Mouse (Mus musculus): ENCODE results near the gene Sorbs2. TPM values are rescaled to one million over a fixed set of nuclear protein-coding genes. Genes with fewer than 3 reads are reported as not detected.
A peak's percentile ranks its signal among the peaks of the same experiment; 100 is the strongest.

Gene Sorbs2
- total RNA-seq, 2 experiments from 2014 or later: 192 to 195 TPM

DNA sequence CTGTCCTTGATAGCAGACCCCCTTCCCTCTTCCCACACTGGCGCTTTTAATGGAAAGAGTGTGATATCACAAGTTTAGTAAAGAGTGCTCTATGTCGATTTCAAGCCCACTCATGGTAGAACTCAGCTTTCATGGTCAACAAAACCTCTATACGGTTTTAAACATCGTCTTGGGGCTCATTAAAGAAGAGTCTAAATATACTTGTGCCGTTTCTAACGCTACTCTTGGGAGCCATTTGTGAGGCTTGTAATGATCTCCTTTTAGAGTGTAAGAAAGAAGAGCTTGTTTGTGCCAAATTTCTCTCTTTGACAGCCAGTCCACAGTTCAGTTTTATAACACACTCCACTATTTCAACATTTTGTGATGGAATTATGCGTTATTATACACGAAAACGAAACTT lies 253.0 kb downstream of the Sorbs2 start:
- no peak overlapping the region for H3K27ac ChIP-seq
- DNase-seq (ENCODE audit: low spot score in 2 of 2): no peak
- H3K4me3 ChIP-seq: no peak overlapping the region
- no peak for TF ChIP-seq CTCF (conservative IDR thresholded peaks at IDR 0.05)

DNA sequence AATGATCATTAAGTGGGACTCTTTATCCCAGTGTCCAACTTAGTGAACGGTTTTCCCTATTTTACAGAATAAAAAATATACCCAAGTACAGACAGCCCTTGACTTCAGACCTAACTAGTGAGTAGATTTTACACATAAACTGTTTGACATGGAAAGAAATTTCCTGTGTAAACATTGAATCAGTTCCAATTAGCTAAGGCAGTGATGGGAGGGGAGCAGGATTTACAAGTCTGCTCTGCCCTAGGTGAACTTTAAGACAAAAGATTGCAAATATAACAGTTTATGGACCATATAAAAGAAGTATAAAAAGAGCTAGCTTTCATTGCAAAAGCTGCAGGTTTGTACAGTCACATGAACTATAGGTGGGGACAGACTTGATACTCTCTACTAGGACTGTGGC lies 253.5 kb downstream of the Sorbs2 start:
- Histone ChIP-seq H3K27ac (no peak overlapping the region), H3K4me3 (no peak overlapping the region)
- no peak for DNase-seq (ENCODE audit: low spot score in 2 of 2)
- TF ChIP-seq CTCF (conservative IDR thresholded peaks at IDR 0.05): no peak

GRCm38 (mm10) chr8:45762982-45763689 lies 255.5 kb downstream of the Sorbs2 start:
- DNase-seq (ENCODE audit: low spot score in 2 of 2): no peak
- no peak for TF ChIP-seq CTCF (conservative IDR thresholded peaks at IDR 0.05)
- Histone ChIP-seq H3K27ac (peak overlapping the region; percentile 73; the same call in 1 of the 2 replicates), H3K4me3 (no peak overlapping the region)

GRCm38 (mm10) chr8:45763690-45764342 lies 256.2 kb downstream of the Sorbs2 start:
- Histone ChIP-seq H3K4me3 (peak overlapping the region; percentile 38), H3K27ac (peak overlapping the region; percentile 73)
- TF ChIP-seq CTCF (conservative IDR thresholded peaks at IDR 0.05): no peak
- peak in 1 of 2 experiments; percentile 21 for DNase-seq (ENCODE audit: low spot score in 2 of 2)

DNA sequence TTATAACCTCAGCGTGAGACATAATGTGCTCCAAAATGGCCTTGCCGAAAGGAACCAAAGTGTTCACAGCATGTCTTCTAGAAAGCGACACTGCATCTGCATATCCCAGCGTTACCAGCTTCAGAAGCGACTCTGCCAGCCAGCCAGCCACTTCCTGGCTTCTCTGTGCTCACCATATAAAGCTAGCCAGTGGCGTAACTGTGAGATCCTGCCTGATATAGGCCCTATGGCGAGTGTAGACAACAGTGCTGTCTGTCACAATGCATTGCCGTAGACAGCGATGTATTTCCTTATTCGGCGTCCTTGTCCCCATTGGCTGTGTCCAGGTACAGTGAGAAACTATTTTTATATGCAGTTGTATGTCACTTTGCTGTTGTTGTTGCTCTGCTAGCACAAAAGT lies 258.6 kb downstream of the Sorbs2 start:
- DNase-seq (ENCODE audit: low spot score in 2 of 2): no peak

DNA sequence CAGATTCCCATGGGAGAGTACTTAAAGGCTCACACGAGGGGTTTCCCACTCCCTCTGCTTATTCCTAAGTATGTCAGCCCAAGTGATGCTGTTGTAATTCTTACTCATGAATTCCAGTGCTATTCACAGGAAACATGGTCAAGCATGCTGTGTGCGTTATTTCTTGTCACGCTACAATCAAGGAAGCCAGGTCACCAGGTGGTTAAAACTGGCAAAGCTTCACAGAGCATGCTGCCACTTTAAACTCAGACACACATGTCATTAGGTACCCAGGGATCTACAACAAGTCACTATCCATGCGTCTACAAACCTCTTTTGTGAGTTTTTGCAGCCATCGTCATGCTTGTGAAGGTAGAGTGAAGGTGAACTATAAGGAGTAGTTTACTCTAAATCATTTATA lies 267.3 kb downstream of the Sorbs2 start:
- H3K4me3 ChIP-seq: no peak overlapping the region
- H3K27ac ChIP-seq: no peak overlapping the region
- no peak for TF ChIP-seq CTCF (conservative IDR thresholded peaks at IDR 0.05)
- no peak for DNase-seq (ENCODE audit: low spot score in 2 of 2)

More for the DNA sequence above, 258.6 kb downstream of the Sorbs2 start:
- Histone ChIP-seq H3K27ac (no peak overlapping the region), H3K4me3 (no peak overlapping the region)
- TF ChIP-seq CTCF (conservative IDR thresholded peaks at IDR 0.05): no peak

- no peak overlapping the region for H3K27ac ChIP-seq
- no peak for TF ChIP-seq CTCF (conservative IDR thresholded peaks at IDR 0.05)
- DNase-seq (ENCODE audit: low spot score in 2 of 2): no peak
- H3K4me3 ChIP-seq: no peak overlapping the region
These were observed 267.9 kb downstream of the Sorbs2 start for GRCm38 (mm10) chr8:45775481-45775880.

DNA sequence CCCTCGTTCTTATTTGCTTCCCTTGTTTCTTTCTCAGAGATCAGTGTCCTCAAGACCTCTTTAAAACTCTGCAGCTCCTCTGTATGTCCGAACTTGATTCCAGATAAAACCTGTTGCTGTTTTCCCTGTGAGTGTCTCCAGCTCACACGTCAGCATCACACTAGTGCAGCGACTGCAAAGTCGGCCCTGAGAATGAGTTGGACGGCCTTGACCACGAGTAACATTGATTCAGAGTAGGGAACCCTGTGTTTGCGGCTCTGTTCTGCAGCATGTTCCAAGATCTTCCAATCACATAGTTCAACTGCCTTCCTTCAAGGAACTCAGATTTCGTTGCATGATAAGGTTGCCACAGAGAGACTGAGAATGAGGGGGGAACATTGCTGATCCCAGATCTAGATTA lies 268.8 kb downstream of the Sorbs2 start:
- no peak overlapping the region for H3K27ac ChIP-seq
- DNase-seq (ENCODE audit: low spot score in 2 of 2): no peak
- no peak for TF ChIP-seq CTCF (conservative IDR thresholded peaks at IDR 0.05)

GRCm38 (mm10) chr8:45776977-45777376 lies 269.4 kb downstream of the Sorbs2 start:
- Histone ChIP-seq H3K4me3 (no peak overlapping the region), H3K27ac (no peak overlapping the region)
- TF ChIP-seq CTCF (conservative IDR thresholded peaks at IDR 0.05): no peak
- peak; percentile 47 to 70 for DNase-seq (ENCODE audit: low spot score in 2 of 2)

More for the DNA sequence above, 268.8 kb downstream of the Sorbs2 start:
- H3K4me3 ChIP-seq: no peak overlapping the region

DNA sequence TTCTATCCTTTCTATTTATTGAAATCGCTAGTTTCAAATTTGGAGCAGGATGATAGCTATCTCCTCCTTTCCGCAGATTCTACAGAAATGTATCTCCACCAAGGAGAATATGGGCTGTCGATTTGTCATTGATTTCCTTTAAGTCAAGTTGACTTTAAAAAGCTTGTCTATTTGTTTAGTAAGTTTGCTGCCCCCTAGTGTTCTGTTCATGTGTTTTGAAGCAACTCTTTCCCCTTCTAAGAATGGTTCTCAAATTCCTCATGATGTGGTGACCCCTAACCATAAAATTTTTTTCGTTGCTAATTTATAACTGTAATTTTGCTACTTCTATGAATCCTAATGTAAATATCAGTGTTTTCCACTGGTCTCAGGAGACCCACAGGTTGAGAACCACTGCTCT lies 273.0 kb downstream of the Sorbs2 start:
- peak; percentile 85 for TF ChIP-seq CTCF (conservative IDR thresholded peaks at IDR 0.05)
- DNase-seq (ENCODE audit: low spot score in 2 of 2): peak; percentile 29 to 65

DNA sequence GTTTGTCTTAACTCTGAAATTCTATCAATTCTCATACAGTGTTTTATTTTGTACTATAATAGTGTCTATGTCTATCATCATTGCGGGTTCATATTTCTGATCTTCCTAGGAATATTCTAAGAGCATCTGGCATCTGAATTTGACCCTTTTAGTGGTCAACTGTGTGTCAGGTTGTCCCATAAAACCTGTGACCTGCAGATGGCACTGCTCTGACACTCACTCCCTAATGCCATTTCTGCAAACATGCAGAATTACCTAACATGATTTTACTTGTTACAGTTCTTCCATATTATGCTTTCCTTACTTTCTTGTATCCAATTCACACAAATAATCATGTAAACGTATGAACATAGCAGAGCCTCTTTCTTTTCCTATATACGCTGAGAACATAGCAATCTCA lies 281.0 kb downstream of the Sorbs2 start:
- no peak for DNase-seq (ENCODE audit: low spot score in 2 of 2)
- Histone ChIP-seq H3K27ac (no peak overlapping the region), H3K4me3 (no peak overlapping the region)
- peak; percentile 54 for TF ChIP-seq CTCF (conservative IDR thresholded peaks at IDR 0.05)

More for the DNA sequence above, 273.0 kb downstream of the Sorbs2 start:
- no peak overlapping the region for H3K4me3 ChIP-seq
- H3K27ac ChIP-seq: no peak overlapping the region

DNA sequence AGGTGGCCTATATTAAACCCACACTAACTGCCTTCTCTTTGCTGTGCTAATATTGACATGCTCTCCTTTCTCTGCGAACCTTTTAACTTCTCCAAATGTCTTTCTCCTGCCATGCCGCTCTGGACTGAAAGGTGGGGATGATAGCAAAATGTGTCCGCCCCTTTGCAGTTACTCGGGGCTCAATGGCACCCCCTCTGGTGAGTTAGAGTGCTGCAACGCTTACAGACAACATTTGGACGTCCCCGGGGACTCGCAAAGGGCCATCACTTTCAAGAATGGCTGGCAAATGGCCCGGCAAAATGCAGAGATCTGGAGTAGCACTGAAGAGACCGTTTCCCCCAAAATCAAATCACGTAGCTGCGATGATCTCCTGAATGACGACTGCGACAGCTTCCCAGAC lies 287.3 kb downstream of the Sorbs2 start:
- TF ChIP-seq CTCF (conservative IDR thresholded peaks at IDR 0.05): peak; percentile 67
- Histone ChIP-seq H3K4me3 (no peak overlapping the region), H3K27ac (no peak overlapping the region)
- no peak for DNase-seq (ENCODE audit: low spot score in 2 of 2)

DNA sequence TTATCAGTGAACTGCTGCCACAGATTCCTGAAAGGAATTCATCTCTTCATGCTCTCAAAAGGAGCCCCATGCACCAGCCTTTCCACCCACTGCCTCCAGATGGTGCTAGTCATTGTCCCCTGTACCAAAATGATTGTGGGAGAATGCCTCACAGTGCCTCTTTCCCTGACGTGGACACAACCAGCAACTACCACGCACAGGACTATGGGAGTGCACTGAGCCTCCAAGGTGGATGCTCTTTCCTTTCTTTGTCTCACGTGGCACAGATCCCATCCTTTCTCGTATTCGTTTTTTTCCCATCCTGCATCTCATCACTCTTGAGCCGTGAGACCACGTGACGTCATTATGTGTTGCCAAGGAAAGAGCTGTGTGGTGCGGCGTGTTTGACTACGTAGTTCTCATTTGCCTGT lies 288.7 kb downstream of the Sorbs2 start:
- DNase-seq (ENCODE audit: low spot score in 2 of 2): peak; percentile 80 to 84
- Histone ChIP-seq H3K4me3 (peak overlapping the region; percentile 28; the same call in 1 of the 2 replicates), H3K27ac (peak overlapping the region; percentile 11; the same call in 1 of the 2 replicates)
- peak; percentile 83 for TF ChIP-seq CTCF (conservative IDR thresholded peaks at IDR 0.05)

DNA sequence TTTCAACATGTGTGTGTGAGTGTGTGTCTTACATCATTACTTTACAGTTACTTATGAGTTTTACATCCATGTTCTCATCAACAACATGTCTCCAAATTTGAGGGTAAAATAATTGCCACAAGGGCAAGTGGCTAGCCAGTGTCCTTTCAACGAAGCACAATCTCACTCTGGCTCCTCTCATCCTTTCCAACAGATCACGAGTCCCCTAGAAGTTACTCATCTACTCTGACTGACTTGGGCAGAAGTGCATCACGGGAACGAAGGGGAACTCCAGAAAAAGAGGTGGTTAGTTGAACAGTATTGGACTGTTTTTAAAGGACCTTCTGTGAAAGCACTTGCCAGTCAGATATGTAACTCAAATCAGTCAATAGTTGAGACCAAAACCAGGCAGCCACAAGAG lies 291.9 kb downstream of the Sorbs2 start:
- Histone ChIP-seq H3K27ac (no peak overlapping the region), H3K4me3 (no peak overlapping the region)
- DNase-seq (ENCODE audit: low spot score in 2 of 2): no peak
- no peak for TF ChIP-seq CTCF (conservative IDR thresholded peaks at IDR 0.05)

Data from layer of hippocampus, adult 2 months (tissue).